7 mouse cellular contexts compared by ENCODE assay signal in the genomic region with DNA sequence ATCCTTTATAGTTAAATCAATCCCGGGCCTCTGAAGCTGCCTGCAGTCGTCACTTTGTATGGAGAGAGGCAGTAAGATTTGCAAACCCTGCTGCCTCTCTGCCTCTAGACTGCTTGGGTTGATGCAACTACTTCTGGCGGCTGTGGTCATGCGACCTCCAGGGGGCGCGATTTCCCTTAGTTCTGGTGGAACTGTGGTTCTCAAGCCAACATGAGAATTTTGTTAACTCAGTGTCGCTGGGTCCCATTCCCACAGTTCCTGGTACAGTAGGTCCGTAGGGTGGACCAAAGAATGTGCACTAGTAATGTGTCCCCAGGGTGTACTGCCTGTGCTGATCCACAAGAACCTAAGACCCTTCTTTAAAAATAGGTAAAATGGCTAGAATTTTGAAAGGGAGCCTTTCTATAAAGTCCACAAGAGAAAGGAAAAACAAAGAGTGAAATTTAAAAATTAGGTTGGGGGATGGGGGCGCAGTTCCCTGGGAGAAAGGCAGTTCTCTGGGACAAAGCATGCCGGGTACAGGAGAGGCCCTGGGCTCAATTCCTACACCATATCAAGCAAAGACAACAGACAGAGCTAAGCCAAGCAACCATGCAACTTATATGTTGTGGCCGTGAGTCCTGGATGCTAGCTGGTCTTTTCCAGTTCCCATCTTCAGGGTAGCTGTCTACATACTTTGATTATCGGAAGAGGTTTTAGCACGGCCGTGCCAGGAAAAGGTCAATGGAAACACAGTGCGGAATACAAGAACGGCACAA.
A peak's percentile ranks its signal among the peaks of the same experiment; 100 is the strongest.
DNase-seq lines count a peak whose midpoint lies in the region; ATAC-seq lines count a peak whose summit lies in the region.

No protein-coding gene starts in this region.

- ATAC-seq in midbrain, embryonic 13.5 days, result peak; percentile 71

- H3K9me3 ChIP-seq in midbrain, embryonic 13.5 days, result no peaks in the 10 kb centered on the region

- H3K36me3 ChIP-seq in midbrain, embryonic 13.5 days, result no peaks in the 10 kb centered on the region

- 50% methylated on average over 16 of the region's 16 CpGs for WGBS in midbrain, embryonic 13.5 days

- peak; percentile 86 for DNase-seq in adrenal gland, adult 2 months
- peak; percentile 60 for DNase-seq in embryo, embryonic 9.5 days (ENCODE audit: extremely low spot score)
- peak; percentile 85 to 94 for DNase-seq in heart, adult 18-20 months
- peak; percentile 80 for DNase-seq in kidney, adult 11 months
- DNase-seq in left cerebral cortex, postnatal 36 days (ENCODE audit: low spot score in 2 of 2), result peak; percentile 67 to 78
- peak; percentile 80 for DNase-seq in skeletal muscle tissue, adult 2 months (ENCODE audit: low read depth, low spot score)

- intact Hi-C loops in left cerebral cortex, postnatal 36 days (cut with DNase I), result loop anchor here (1.0 to 5.0 kb wide), 3 partner anchors 81 to 731 kb away; partner anchors contain the start of genes 1110059E24Rik and Abhd17b

- no peaks in the 10 kb centered on the region for H3K27me3 ChIP-seq in midbrain, embryonic 13.5 days

- no peak overlapping the region for H3K4me3 ChIP-seq in midbrain, embryonic 13.5 days (replicated peaks)

- no peak overlapping the region for H3K9ac ChIP-seq in midbrain, embryonic 13.5 days (replicated peaks)

- peaks cover 3% of the 10 kb centered on the region; the same call in 1 of the 2 replicates for H3K4me1 ChIP-seq in midbrain, embryonic 13.5 days (replicated peaks)

- no peak overlapping the region for H3K4me2 ChIP-seq in midbrain, embryonic 13.5 days (replicated peaks)

- H3K27ac ChIP-seq in midbrain, embryonic 13.5 days, result no peak overlapping the region
